Mouse (Mus musculus) MEL (cell line): Measurements from ENCODE around the gene Gpr180. TPM values are rescaled to one million over a fixed set of nuclear protein-coding genes. Genes with fewer than 3 reads are reported as not detected.

ENCODE experiments used
- DNase-seq: peaks from one replicate; pipeline ENCODE4 v3.0.0; 2011; ENCODE audit warnings: low read depth, low spot score
- H3K27ac ChIP-seq: 2 replicates; pipeline ENCODE4 v1.5.1; 2012; ENCODE audit warnings: low read depth, mild to moderate bottlenecking, control low read depth, low read length, moderate library complexity; ENCODE audit not compliant: control insufficient read depth
- H3K27me3 ChIP-seq, 2 experiments: fragments of 150-350 bp in 1 of 2; sonication (generic) in 1 of 2; 2 replicates each; pipeline ENCODE4 v1.6.1; 2012; ENCODE audit warnings: low read length in 2 of 2, mild to moderate bottlenecking in 2 of 2, improper control_type of control experiment in 1 of 2, moderate library complexity in 1 of 2; ENCODE audit not compliant: insufficient read depth in 2 of 2, control insufficient read depth in 1 of 2
- H3K36me3 ChIP-seq, 2 experiments: 2 replicates each; pipeline ENCODE4 v1.6.1; 2012 to 2014; ENCODE audit warnings: low read length in 2 of 2, improper control_type of control experiment in 1 of 2, inconsistent platforms in 1 of 2, mild to moderate bottlenecking in 1 of 2; ENCODE audit not compliant: insufficient read depth in 2 of 2, control insufficient read depth in 1 of 2
- H3K4me1 ChIP-seq, 2 experiments: fragments of 150-350 bp in 1 of 2; sonication (generic) in 1 of 2; 2 replicates each; pipeline ENCODE4 v1.6.1; 2012; ENCODE audit warnings: low read length in 2 of 2, improper control_type of control experiment in 1 of 2, mild to moderate bottlenecking in 1 of 2; ENCODE audit not compliant: insufficient read depth in 2 of 2, control insufficient read depth in 1 of 2
- H3K4me3 ChIP-seq, 2 experiments: fragments of 150-350 bp in 1 of 2; sonication (generic) in 1 of 2; 2 replicates each; pipeline ENCODE4 v1.5.1; 2012; ENCODE audit warnings: low read depth in 2 of 2, low read length in 2 of 2, mild to moderate bottlenecking in 2 of 2, moderate library complexity in 2 of 2, control low read depth in 1 of 2, improper control_type of control experiment in 1 of 2; ENCODE audit not compliant: control insufficient read depth in 1 of 2, insufficient read depth in 1 of 2
- H3K79me2 ChIP-seq: 2 replicates; pipeline ENCODE4 v1.6.1; 2012; ENCODE audit warnings: mild to moderate bottlenecking, low read length, moderate library complexity; ENCODE audit not compliant: control insufficient read depth, poor library complexity, insufficient read depth
- H3K9ac ChIP-seq: 2 replicates; pipeline ENCODE4 v1.6.1; 2012; ENCODE audit warnings: low read depth, mild to moderate bottlenecking, control low read depth, low read length, moderate library complexity; ENCODE audit not compliant: control insufficient read depth, poor library complexity, severe bottlenecking
- H3K9me3 ChIP-seq: fragments of 150-350 bp; sonication (generic); replicated peaks from 2 replicates; pipeline ENCODE4 v1.6.1; 2012; ENCODE audit warnings: mild to moderate bottlenecking, low read length, improper control_type of control experiment, moderate library complexity; ENCODE audit not compliant: insufficient read depth
- CHD2 ChIP-seq: IDR thresholded peaks from 2 replicates; pipeline ENCODE4 v1.6.1; 2011; ENCODE audit warnings: low read length, improper control_type of control experiment
- CTCF ChIP-seq, 3 experiments: IDR thresholded peaks in 2 of 3; conservative IDR thresholded peaks in 1 of 3; 2 replicates each; pipeline ENCODE4 v1.5.1; 2011 to 2012; ENCODE audit warnings: low read length in 3 of 3, low read depth in 2 of 3, mild to moderate bottlenecking in 2 of 3, improper control_type of control experiment in 1 of 3, inconsistent platforms in 1 of 3, mixed read lengths in 1 of 3, moderate library complexity in 1 of 3; ENCODE audit not compliant: control insufficient read depth in 1 of 3, insufficient read depth in 1 of 3, poor library complexity in 1 of 3, severe bottlenecking in 1 of 3
- E2F4 ChIP-seq: IDR thresholded peaks from 2 replicates; pipeline ENCODE4 v1.6.1; 2011; ENCODE audit warnings: low read depth, low read length, improper control_type of control experiment, borderline replicate concordance
- ELF1 ChIP-seq: IDR thresholded peaks from 2 replicates; pipeline ENCODE4 v1.6.1; 2014; ENCODE audit warnings: low read depth, mild to moderate bottlenecking, inconsistent platforms, low read length, improper control_type of control experiment, moderate library complexity
- EP300 ChIP-seq, 2 experiments: IDR thresholded peaks; 2 replicates each; pipeline ENCODE4 v1.6.1; 2011; ENCODE audit warnings: improper control_type of control experiment in 2 of 2, low read length in 2 of 2, low read depth in 1 of 2, mild to moderate bottlenecking in 1 of 2
- ETS1 ChIP-seq: IDR thresholded peaks from 2 replicates; pipeline ENCODE4 v1.6.1; 2012; ENCODE audit warnings: low read depth, mild to moderate bottlenecking, inconsistent platforms, low read length, improper control_type of control experiment, moderate library complexity
- GABPA ChIP-seq: IDR thresholded peaks from 2 replicates; pipeline ENCODE4 v1.6.1; 2012; ENCODE audit warnings: low read depth, mild to moderate bottlenecking, inconsistent platforms, low read length, improper control_type of control experiment, moderate library complexity
- GATA1 ChIP-seq: IDR thresholded peaks from 2 replicates; pipeline ENCODE4 v1.6.1; 2011; ENCODE audit warnings: low read depth, low read length, improper control_type of control experiment
- HCFC1 ChIP-seq: IDR thresholded peaks from 2 replicates; pipeline ENCODE4 v1.6.1; 2012; ENCODE audit warnings: low read depth, mild to moderate bottlenecking, inconsistent platforms, low read length, improper control_type of control experiment, moderate library complexity
- JUND ChIP-seq: IDR thresholded peaks from 2 replicates; pipeline ENCODE4 v1.6.1; 2011; ENCODE audit warnings: low read depth, mild to moderate bottlenecking, improper control_type of control experiment, low read length
- KAT2A ChIP-seq: conservative IDR thresholded peaks from 2 replicates; pipeline ENCODE4 v1.6.1; 2012; ENCODE audit warnings: low read depth, low read length, improper control_type of control experiment, inconsistent platforms
- MAFK ChIP-seq: IDR thresholded peaks from 2 replicates; pipeline ENCODE4 v1.6.1; 2011; ENCODE audit warnings: low read depth, mild to moderate bottlenecking, low read length, improper control_type of control experiment, borderline replicate concordance
- MAZ ChIP-seq: IDR thresholded peaks from 2 replicates; pipeline ENCODE4 v1.6.1; 2012; ENCODE audit warnings: low read depth, mild to moderate bottlenecking, inconsistent platforms, low read length, improper control_type of control experiment
- MEF2A ChIP-seq: IDR thresholded peaks from 2 replicates; pipeline ENCODE4 v1.6.1; 2014; ENCODE audit warnings: low read depth, mild to moderate bottlenecking, inconsistent platforms, low read length, improper control_type of control experiment; ENCODE audit not compliant: poor library complexity, insufficient replicate concordance, severe bottlenecking; ENCODE audit errors: extremely low read depth
- MYB ChIP-seq: IDR thresholded peaks from 2 replicates; pipeline ENCODE4 v1.6.1; 2011; ENCODE audit warnings: mild to moderate bottlenecking, low read depth, low read length, improper control_type of control experiment
- MYC ChIP-seq: IDR thresholded peaks from 2 replicates; pipeline ENCODE4 v1.6.1; 2011; ENCODE audit warnings: low read depth, mild to moderate bottlenecking, low read length, improper control_type of control experiment, moderate library complexity
- NELFE ChIP-seq: IDR thresholded peaks from 2 replicates; pipeline ENCODE4 v1.6.1; 2011; ENCODE audit warnings: low read depth, low read length, improper control_type of control experiment
- POLR2AphosphoS2 ChIP-seq: IDR thresholded peaks from 2 replicates; pipeline ENCODE4 v1.6.1; 2011; ENCODE audit warnings: low read length, improper control_type of control experiment
- POLR2AphosphoS5 ChIP-seq: IDR thresholded peaks from 2 replicates; pipeline ENCODE4 v1.6.1; 2012; ENCODE audit warnings: low read depth, borderline replicate concordance, mild to moderate bottlenecking, inconsistent platforms, low read length, moderate library complexity, mixed read lengths
- RAD21 ChIP-seq: IDR thresholded peaks from 2 replicates; pipeline ENCODE4 v1.6.1; 2011; ENCODE audit warnings: mild to moderate bottlenecking, low read depth, low read length, improper control_type of control experiment
- RCOR1 ChIP-seq: IDR thresholded peaks from 2 replicates; pipeline ENCODE4 v1.6.1; 2012; ENCODE audit warnings: low read depth, mild to moderate bottlenecking, inconsistent platforms, low read length, improper control_type of control experiment
- SIN3A ChIP-seq: IDR thresholded peaks from 2 replicates; pipeline ENCODE4 v1.6.1; 2012; ENCODE audit warnings: low read length, improper control_type of control experiment, inconsistent platforms
- SMC3 ChIP-seq: IDR thresholded peaks from 2 replicates; pipeline ENCODE4 v1.6.1; 2011; ENCODE audit warnings: low read depth, low read length, improper control_type of control experiment
- TAL1 ChIP-seq: IDR thresholded peaks from 2 replicates; pipeline ENCODE4 v1.6.1; 2012; ENCODE audit warnings: mild to moderate bottlenecking, inconsistent platforms, low read length, moderate library complexity, mixed read lengths
- TBP ChIP-seq: IDR thresholded peaks from 2 replicates; pipeline ENCODE4 v1.8.0; 2011; ENCODE audit warnings: low read depth, low read length, improper control_type of control experiment
- TCF12 ChIP-seq: IDR thresholded peaks from 2 replicates; pipeline ENCODE4 v1.6.1; 2014; ENCODE audit warnings: low read depth, mild to moderate bottlenecking, inconsistent platforms, low read length, improper control_type of control experiment, moderate library complexity
- UBTF ChIP-seq: IDR thresholded peaks from 2 replicates; pipeline ENCODE4 v1.6.1; 2012; ENCODE audit warnings: low read depth, mild to moderate bottlenecking, inconsistent platforms, low read length, improper control_type of control experiment, moderate library complexity, borderline replicate concordance; ENCODE audit not compliant: insufficient read depth
- USF1 ChIP-seq: IDR thresholded peaks from 2 replicates; pipeline ENCODE4 v1.6.1; 2014; ENCODE audit warnings: low read depth, mild to moderate bottlenecking, inconsistent platforms, low read length, improper control_type of control experiment, moderate library complexity
- USF2 ChIP-seq, 2 experiments: IDR thresholded peaks; 2 replicates each; pipeline ENCODE4 v1.6.1; 2011 to 2012; ENCODE audit warnings: improper control_type of control experiment in 2 of 2, low read length in 2 of 2, borderline replicate concordance in 1 of 2, inconsistent platforms in 1 of 2, low read depth in 1 of 2, mild to moderate bottlenecking in 1 of 2; ENCODE audit not compliant: insufficient read depth in 1 of 2
- ZKSCAN1 ChIP-seq: IDR thresholded peaks from 2 replicates; pipeline ENCODE4 v1.6.1; 2012; ENCODE audit warnings: low read depth, mild to moderate bottlenecking, inconsistent platforms, low read length, improper control_type of control experiment, moderate library complexity
- ZNF384 ChIP-seq: IDR thresholded peaks from 2 replicates; pipeline ENCODE4 v1.6.1; 2012; ENCODE audit warnings: low read depth, mild to moderate bottlenecking, inconsistent platforms, low read length, improper control_type of control experiment
- polyA plus RNA-seq, 2 experiments: library from polyadenylated mRNA; stranded (reverse) in 1 of 2; unstranded in 1 of 2; fragments of >175 nt in 1 of 2; fragments of >200 nt in 1 of 2; gene quantifications; 2 replicates each; pipeline versions ENCODE4 v1.2.1 to v1.2.4; 2012; ENCODE audit warnings: low replicate concordance in 2 of 2, low read depth in 1 of 2; ENCODE audit not compliant: insufficient read length in 2 of 2, insufficient read depth in 1 of 2, missing spikeins in 1 of 2
- total RNA-seq: library from RNA; depleted of rRNA; stranded (reverse); fragments of 300-350 nt; gene quantifications from 2 replicates; pipeline ENCODE4 v1.2.3, GENCODE M21; 2012

Gene Gpr180
- total and polyA plus RNA-seq, 3 experiments = 12.6 to 14.8 TPM; not detected in 1

- Histone ChIP-seq H3K9ac (no peak overlapping the region), H3K4me3 (no peak overlapping the region), H3K4me1 (no peaks in the 10 kb centered on the region), H3K36me3 (no peaks in the 10 kb centered on the region), H3K9me3 (no peaks in the 10 kb centered on the region), H3K27me3 (no peaks in the 10 kb centered on the region)
- no peak for DNase-seq
- TF ChIP-seq GATA1 (no peak), SMC3 (no peak), CTCF (IDR thresholded peaks at IDR 0.05 in 2 of 3, conservative IDR thresholded peaks at IDR 0.05 in 1 of 3; ENCODE audit: control insufficient read depth in 1 of 3, insufficient read depth in 1 of 3, low read depth in 2 of 3, low read length in 3 of 3, poor library complexity in 1 of 3, severe bottlenecking in 1 of 3) (no peak), MYB (no peak), ZKSCAN1 (no peak), SIN3A (no peak), UBTF (no peak), MAZ (no peak), KAT2A (no peak), POLR2AphosphoS5 (no peak), JUND (no peak), ZNF384 (no peak), NELFE (no peak), EP300 (IDR thresholded peaks at IDR 0.05; ENCODE audit: low read depth in 1 of 2, low read length in 2 of 2) (no peak), RAD21 (no peak), MYC (no peak), RCOR1 (no peak), MEF2A (no peak), TAL1 (no peak)
- TF ChIP-seq, all 39 proteins: peak for 0
- Histone ChIP-seq H3K27ac (no peak overlapping the region), H3K79me2 (no peaks in the 10 kb centered on the region)
These were observed 12.8 kb upstream of the Gpr180 start for GRCm38 (mm10) chr14:118124129-118124528.

GRCm38 (mm10) chr14:118124771-118125170 lies 12.2 kb upstream of the Gpr180 start:
- Histone ChIP-seq H3K27ac (no peak overlapping the region), H3K4me3 (no peak overlapping the region), H3K4me1 (no peaks in the 10 kb centered on the region), H3K79me2 (no peaks in the 10 kb centered on the region), H3K27me3 (no peaks in the 10 kb centered on the region), H3K9me3 (no peaks in the 10 kb centered on the region), H3K36me3 (no peaks in the 10 kb centered on the region; a peak in 1 of 4 replicates), H3K9ac (no peak overlapping the region)
- no peak for DNase-seq
- no peak for TF ChIP-seq ELF1
- no peak for TF ChIP-seq TCF12
- TF ChIP-seq USF1 = no peak
- no peak for TF ChIP-seq CHD2
- no peak for TF ChIP-seq MAFK
- TF ChIP-seq MYB = no peak
- no peak for TF ChIP-seq ETS1
- TF ChIP-seq HCFC1 = no peak
- TF ChIP-seq ZNF384 = no peak
- no peak for TF ChIP-seq RAD21
- TF ChIP-seq POLR2AphosphoS2 = no peak
- TF ChIP-seq E2F4 = no peak
- TF ChIP-seq MAZ = no peak
- no peak for TF ChIP-seq MYC
- no peak for TF ChIP-seq USF2 (IDR thresholded peaks at IDR 0.05; ENCODE audit: borderline replicate concordance in 1 of 2, insufficient read depth in 1 of 2, low read depth in 1 of 2, low read length in 2 of 2)
- no peak for TF ChIP-seq GABPA
- no peak for TF ChIP-seq EP300 (IDR thresholded peaks at IDR 0.05; ENCODE audit: low read depth in 1 of 2, low read length in 2 of 2)
- no peak for TF ChIP-seq JUND
- TF ChIP-seq TBP = no peak
